Mouse (Mus musculus) liver, embryonic 13.5 days (tissue): ENCODE data around the gene Alox12. TPM values are rescaled to one million over a fixed set of nuclear protein-coding genes. Genes with fewer than 3 reads are reported as not detected.

Experiments
- ATAC-seq: fragments of 200-750 bp; cut with Nextera tagmentation; 2 replicates; pipeline ENCODE4 v1.8.0; 2017; ENCODE audit warnings: low read depth, mild to moderate bottlenecking, moderate number of reproducible peaks, moderate library complexity
- DNase-seq: peaks from one replicate; pipeline ENCODE4 v3.0.0; 2022
- H3K27ac ChIP-seq: fragments of 300-500 bp; sonication (generic); 2 replicates; pipeline ENCODE4 v1.5.1; 2015; ENCODE audit warnings: moderate library complexity, mild to moderate bottlenecking, inconsistent platforms
- H3K27me3 ChIP-seq: fragments of 300-500 bp; sonication (generic); 2 replicates; pipeline ENCODE4 v1.6.1; 2015; ENCODE audit warnings: mild to moderate bottlenecking, inconsistent platforms
- H3K36me3 ChIP-seq: fragments of 300-500 bp; sonication (generic); 2 replicates; pipeline ENCODE4 v1.6.1; 2015; ENCODE audit warnings: mild to moderate bottlenecking, inconsistent platforms
- H3K4me1 ChIP-seq: fragments of 300-500 bp; sonication (generic); replicated peaks from 2 replicates; pipeline ENCODE4 v1.6.1; 2015; ENCODE audit warnings: inconsistent platforms
- H3K4me2 ChIP-seq: fragments of 300-500 bp; sonication (generic); 2 replicates; pipeline ENCODE4 v1.6.1; 2015; ENCODE audit warnings: inconsistent platforms, mild to moderate bottlenecking, moderate library complexity
- H3K4me3 ChIP-seq: fragments of 300-500 bp; sonication (generic); replicated peaks from 2 replicates; pipeline ENCODE4 v1.5.1; 2015; ENCODE audit warnings: mild to moderate bottlenecking, inconsistent platforms
- H3K9ac ChIP-seq: fragments of 300-500 bp; sonication (generic); 2 replicates; pipeline ENCODE4 v1.6.1; 2015; ENCODE audit warnings: mild to moderate bottlenecking, inconsistent platforms
- H3K9me3 ChIP-seq: fragments of 300-500 bp; sonication (generic); replicated peaks from 2 replicates; pipeline ENCODE4 v1.6.1; 2016; ENCODE audit warnings: inconsistent platforms
- WGBS: fragments of 180-500 bp; shearing (Covaris S2); methylation state at CpG from one replicate; pipeline ENCODE4 v1.1.7; 2015; ENCODE audit not compliant: insufficient replicate concordance; 5-methylcytosine and 5-hydroxymethylcytosine counted together
- polyA plus RNA-seq: library from polyadenylated mRNA; unstranded; fragments of >200 nt; fragmentation: Nextera tagmentation; extraction: Ambion mirVana; gene quantifications from 2 replicates; pipeline ENCODE4 v1.2.1, GENCODE M21; 2015

Alox12 gene
- polyA plus RNA-seq, 1 experiment from 2014 or later: 19.5 TPM

DNA sequence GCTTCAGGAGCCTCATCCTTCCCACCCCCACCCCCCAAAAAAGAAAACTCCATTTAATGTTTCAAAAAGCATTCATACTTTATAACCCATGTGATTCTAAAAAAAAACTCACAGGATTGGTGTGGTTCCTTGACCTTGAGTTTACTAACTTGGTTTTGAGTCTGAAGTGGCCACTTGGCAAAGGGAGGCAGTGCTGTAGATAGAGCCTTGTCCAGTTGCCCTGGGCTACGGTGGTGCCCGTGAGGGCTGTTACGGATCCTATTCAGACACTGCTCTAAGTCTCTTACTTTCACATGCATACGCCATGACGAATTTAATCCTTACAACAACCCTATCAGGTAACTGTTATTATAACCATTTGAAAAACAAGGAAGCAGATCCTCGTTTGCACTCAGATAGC is 43.2 kb downstream of the Alox12 start:
- ATAC-seq (no peak), DNase-seq (no peak)
- Histone ChIP-seq H3K27me3 (peaks cover 63% of the 10 kb centered on the region), H3K9me3 (no peaks in the 10 kb centered on the region), H3K4me2 (no peak overlapping the region), H3K36me3 (peaks cover 4% of the 10 kb centered on the region; the same call in 1 of the 2 replicates), H3K9ac (no peak overlapping the region), H3K27ac (no peak overlapping the region), H3K4me1 (peaks cover 19% of the 10 kb centered on the region), H3K4me3 (no peak overlapping the region)
- WGBS: 79% methylated on average over 6 of the region's 6 CpGs

DNA sequence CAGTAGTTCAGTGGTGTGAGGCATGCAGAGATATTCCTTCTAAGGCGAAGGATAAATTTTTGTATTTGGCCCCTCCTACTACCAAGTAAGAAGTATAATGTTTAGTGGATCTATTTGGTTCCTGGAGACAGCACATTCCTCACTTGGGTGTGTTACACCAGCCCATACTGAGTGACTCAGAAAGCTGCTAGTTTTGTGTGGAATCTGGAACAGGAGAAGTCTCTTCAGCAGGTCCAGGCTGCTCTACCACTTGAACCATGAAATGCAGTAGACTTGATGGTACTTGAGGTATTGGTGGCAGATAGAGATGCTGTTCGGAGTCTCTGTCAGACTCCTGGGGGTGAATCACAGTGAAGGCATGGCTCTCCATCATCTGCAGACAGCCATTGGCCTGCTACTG is 44.5 kb downstream of the Alox12 start:
- Histone ChIP-seq H3K27me3 (peaks cover 50% of the 10 kb centered on the region), H3K4me1 (peaks cover 19% of the 10 kb centered on the region), H3K9ac (no peak overlapping the region), H3K27ac (no peak overlapping the region), H3K4me2 (no peak overlapping the region), H3K4me3 (no peak overlapping the region), H3K9me3 (no peaks in the 10 kb centered on the region), H3K36me3 (no peaks in the 10 kb centered on the region)
- WGBS: 78% methylated on average over 2 of the region's 2 CpGs
- no peak for DNase-seq
- ATAC-seq: no peak

DNA sequence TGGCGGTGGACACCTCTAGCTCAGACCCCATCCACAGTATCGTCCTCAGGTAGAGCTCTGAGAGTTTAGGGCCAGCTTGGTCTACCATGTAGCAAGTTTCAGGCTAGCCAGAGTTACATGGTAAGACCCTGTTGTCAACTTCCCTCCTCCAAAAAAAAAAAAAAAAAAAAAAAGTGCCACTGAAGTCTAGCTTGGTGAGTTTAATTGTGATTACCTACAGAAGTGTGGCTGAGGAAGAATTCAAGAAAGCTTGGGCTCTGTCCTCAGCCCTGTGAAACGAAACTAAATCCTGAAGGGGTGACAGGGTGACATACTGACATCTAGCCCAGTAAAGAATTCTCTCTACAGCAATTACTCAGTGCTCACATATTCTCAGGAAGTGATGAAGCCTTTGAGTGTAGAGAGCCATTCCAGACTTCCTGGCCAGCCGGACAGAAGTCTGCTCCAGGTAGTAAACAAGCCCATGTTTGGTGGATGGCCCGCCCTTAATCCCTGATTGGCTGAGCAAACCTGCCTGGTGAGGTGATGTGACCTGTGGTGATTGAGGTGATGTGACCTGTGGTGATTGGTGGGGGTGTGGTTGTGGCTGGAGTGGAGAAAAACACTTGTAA is 46.3 kb downstream of the Alox12 start:
- ATAC-seq (no peak), DNase-seq (no peak)
- H3K9ac ChIP-seq: no peak overlapping the region
- H3K4me2 ChIP-seq: no peak overlapping the region
- no peak overlapping the region for H3K27ac ChIP-seq
- H3K27me3 ChIP-seq: peaks cover 33% of the 10 kb centered on the region
- no peaks in the 10 kb centered on the region for H3K9me3 ChIP-seq
- H3K36me3 ChIP-seq: no peaks in the 10 kb centered on the region
- WGBS: 56% methylated on average over 5 of the region's 5 CpGs
- no peak overlapping the region for H3K4me3 ChIP-seq
- H3K4me1 ChIP-seq: peaks cover 3% of the 10 kb centered on the region

DNA sequence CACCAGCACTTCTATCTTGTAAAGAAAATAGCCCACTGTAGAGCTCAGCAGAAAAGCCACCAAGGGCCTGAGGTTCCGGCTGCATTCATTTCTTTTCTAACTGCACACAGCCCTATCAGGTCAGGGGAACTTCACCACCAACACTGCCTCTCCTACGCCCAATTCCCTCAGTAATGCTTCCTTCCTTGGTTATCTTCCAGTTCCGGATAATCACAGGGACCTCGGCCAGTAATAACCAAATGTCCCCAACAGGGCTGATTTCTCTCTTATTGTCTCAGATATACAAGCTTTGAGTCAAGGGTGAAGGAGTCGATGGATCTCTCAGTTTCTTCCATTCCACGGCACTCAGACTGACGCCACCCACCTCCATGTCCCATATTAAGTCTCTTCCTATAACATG is 47.9 kb downstream of the Alox12 start:
- H3K27ac ChIP-seq: no peak overlapping the region
- H3K4me1 ChIP-seq: no peaks in the 10 kb centered on the region
- DNase-seq (no peak), ATAC-seq (no peak)
- 57% methylated on average over 7 of the region's 7 CpGs for WGBS
- no peaks in the 10 kb centered on the region for H3K9me3 ChIP-seq
- H3K4me2 ChIP-seq: no peak overlapping the region
- no peak overlapping the region for H3K9ac ChIP-seq
- no peaks in the 10 kb centered on the region for H3K36me3 ChIP-seq
- H3K4me3 ChIP-seq: no peak overlapping the region
- H3K27me3 ChIP-seq: peaks cover 17% of the 10 kb centered on the region

DNA sequence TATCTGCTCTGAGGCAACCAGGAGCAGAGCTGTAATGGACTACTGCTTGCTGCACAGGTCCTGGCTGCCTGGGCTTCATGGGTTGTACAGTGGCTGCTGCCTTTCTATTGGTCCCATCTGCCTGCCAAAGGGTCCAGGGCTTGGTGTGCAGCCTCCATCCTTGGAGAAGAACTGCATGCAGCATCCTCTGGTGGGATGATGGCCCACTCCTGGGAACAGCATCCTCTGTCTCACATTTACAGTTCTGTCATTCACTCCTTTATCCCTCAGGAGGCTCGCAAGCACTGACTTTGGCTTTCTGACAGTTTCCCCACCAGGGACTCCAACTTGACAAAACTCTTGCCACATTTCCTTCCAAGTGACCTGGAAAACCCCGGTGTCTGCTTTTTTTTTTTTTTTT is 48.4 kb downstream of the Alox12 start:
- no peak for ATAC-seq
- no peaks in the 10 kb centered on the region for H3K9me3 ChIP-seq
- H3K27me3 ChIP-seq: peaks cover 12% of the 10 kb centered on the region; the same call in 1 of the 2 replicates
- no peak overlapping the region for H3K4me3 ChIP-seq
- no peak overlapping the region for H3K4me2 ChIP-seq
- H3K27ac ChIP-seq: no peak overlapping the region
- H3K9ac ChIP-seq: no peak overlapping the region
- WGBS: 52% methylated on average over 2 of the region's 2 CpGs
- H3K4me1 ChIP-seq: no peaks in the 10 kb centered on the region
- no peaks in the 10 kb centered on the region for H3K36me3 ChIP-seq
- DNase-seq: no peak

DNA sequence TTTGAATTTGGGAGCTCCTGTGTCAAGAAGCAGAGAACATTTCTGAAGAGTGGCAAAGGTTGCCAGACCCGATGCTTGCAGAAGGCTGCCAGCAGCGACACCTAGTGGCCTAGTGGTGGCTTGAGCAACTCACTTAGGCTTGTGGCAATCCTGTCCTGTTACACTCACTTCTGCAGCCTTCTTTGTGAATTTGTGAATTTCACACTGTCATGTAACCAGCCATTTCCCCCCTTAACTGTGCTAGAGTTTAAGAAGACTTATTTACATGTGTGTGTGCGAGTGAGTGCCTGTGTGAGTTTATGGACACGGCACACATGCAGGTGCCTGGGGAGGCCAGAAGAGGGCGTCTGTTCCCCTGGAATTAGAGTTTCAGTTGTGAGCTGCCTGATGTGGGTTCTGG is 53.5 kb downstream of the Alox12 start:
- H3K9ac ChIP-seq: no peak overlapping the region
- ATAC-seq: no peak
- WGBS: 37% methylated on average over 5 of the region's 5 CpGs

DNA sequence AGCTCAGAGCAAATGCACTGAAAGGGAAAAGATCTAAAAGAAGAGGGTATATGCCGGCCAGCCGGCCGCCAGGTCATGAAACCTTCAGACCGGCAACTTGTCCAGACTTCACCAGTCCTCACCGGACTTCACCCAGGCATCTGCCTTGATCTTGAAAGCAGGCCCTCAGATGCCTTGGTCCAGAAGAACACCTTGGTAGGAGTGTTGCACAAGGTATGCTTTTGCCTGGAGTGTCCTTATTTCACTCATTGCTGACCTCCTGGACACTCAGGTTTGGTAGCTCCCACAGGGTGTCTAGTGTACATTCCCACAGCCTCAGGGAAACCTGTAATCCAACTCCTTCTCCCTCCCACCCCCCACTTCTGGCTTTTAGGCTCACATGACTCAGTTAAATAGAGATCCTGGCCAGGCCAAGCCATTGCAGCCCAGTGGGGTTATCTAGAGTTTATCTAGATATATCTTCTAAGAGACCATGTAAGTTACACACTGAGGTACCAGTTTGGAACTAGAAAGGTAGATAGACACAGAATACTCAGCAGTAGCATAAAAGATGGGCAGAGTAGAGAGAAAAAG is 55.0 kb downstream of the Alox12 start:
- no peak overlapping the region for H3K4me3 ChIP-seq
- H3K9me3 ChIP-seq: no peaks in the 10 kb centered on the region
- ATAC-seq (no peak), DNase-seq (no peak)
- no peak overlapping the region for H3K27ac ChIP-seq
- no peak overlapping the region for H3K4me2 ChIP-seq
- no peaks in the 10 kb centered on the region for H3K4me1 ChIP-seq
- peaks cover 8% of the 10 kb centered on the region; the same call in 1 of the 2 replicates for H3K27me3 ChIP-seq
- H3K9ac ChIP-seq: no peak overlapping the region
- H3K36me3 ChIP-seq: no peaks in the 10 kb centered on the region
- WGBS: 71% methylated on average over 5 of the region's 5 CpGs

More for the DNA sequence above, 53.5 kb downstream of the Alox12 start:
- Histone ChIP-seq H3K4me1 (no peaks in the 10 kb centered on the region), H3K4me3 (no peak overlapping the region), H3K4me2 (no peak overlapping the region), H3K27me3 (peaks cover 8% of the 10 kb centered on the region; the same call in 1 of the 2 replicates), H3K36me3 (no peaks in the 10 kb centered on the region), H3K27ac (no peak overlapping the region), H3K9me3 (no peaks in the 10 kb centered on the region)
- peak; percentile 69 for DNase-seq

DNA sequence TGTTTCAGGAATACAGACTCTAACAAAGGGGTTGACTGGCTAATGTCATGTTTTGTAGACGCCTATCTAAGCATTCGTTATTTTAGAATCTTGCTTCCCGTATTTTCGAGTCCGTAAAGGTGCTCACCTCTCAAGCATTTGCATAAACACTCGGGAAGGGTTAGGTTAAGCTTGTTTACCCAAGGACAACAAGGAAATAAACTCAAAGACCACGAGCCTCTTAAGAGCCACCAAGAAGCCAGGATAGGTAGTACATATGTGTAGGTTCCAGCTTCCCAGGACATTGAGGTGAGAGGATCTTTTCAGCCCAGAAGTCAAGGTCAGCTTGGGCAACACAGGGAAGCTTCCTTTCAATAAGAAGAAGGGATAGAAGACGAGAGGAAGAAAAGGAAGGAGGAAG is 56.0 kb downstream of the Alox12 start:
- Histone ChIP-seq H3K36me3 (no peaks in the 10 kb centered on the region), H3K9ac (no peak overlapping the region), H3K9me3 (no peaks in the 10 kb centered on the region), H3K27me3 (peaks cover 8% of the 10 kb centered on the region; the same call in 1 of the 2 replicates), H3K4me1 (no peaks in the 10 kb centered on the region), H3K4me3 (no peak overlapping the region), H3K27ac (no peak overlapping the region), H3K4me2 (no peak overlapping the region)
- WGBS: 67% methylated on average over 8 of the region's 8 CpGs
- DNase-seq: no peak
- no peak for ATAC-seq

DNA sequence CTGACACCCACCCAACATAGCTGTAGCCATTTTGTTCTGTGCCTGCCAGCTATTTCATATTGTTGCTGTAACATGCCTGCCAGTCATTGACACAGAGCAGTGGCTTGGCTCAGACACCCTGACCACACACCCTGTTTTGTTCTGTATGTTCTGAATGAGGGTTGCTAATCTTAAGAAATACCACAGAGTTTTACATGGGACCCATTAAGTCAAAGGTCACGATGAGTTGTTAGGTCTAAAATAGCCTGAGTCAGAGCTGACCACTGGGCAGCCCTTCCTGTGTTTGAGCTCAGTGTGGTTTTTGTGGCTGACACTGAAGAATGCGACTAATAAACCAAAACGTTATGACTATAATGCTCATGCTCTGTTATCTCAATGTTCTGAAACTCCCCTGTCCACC is 56.8 kb downstream of the Alox12 start:
- H3K9me3 ChIP-seq: no peaks in the 10 kb centered on the region
- H3K27ac ChIP-seq: no peak overlapping the region
- H3K4me3 ChIP-seq: no peak overlapping the region
- H3K4me1 ChIP-seq: no peaks in the 10 kb centered on the region
- H3K36me3 ChIP-seq: no peaks in the 10 kb centered on the region
- no peak overlapping the region for H3K4me2 ChIP-seq
- H3K9ac ChIP-seq: no peak overlapping the region
- ATAC-seq (no peak), DNase-seq (no peak)
- H3K27me3 ChIP-seq: peaks cover 8% of the 10 kb centered on the region; the same call in 1 of the 2 replicates
- WGBS: 32% methylated on average over 3 of the region's 3 CpGs

DNA sequence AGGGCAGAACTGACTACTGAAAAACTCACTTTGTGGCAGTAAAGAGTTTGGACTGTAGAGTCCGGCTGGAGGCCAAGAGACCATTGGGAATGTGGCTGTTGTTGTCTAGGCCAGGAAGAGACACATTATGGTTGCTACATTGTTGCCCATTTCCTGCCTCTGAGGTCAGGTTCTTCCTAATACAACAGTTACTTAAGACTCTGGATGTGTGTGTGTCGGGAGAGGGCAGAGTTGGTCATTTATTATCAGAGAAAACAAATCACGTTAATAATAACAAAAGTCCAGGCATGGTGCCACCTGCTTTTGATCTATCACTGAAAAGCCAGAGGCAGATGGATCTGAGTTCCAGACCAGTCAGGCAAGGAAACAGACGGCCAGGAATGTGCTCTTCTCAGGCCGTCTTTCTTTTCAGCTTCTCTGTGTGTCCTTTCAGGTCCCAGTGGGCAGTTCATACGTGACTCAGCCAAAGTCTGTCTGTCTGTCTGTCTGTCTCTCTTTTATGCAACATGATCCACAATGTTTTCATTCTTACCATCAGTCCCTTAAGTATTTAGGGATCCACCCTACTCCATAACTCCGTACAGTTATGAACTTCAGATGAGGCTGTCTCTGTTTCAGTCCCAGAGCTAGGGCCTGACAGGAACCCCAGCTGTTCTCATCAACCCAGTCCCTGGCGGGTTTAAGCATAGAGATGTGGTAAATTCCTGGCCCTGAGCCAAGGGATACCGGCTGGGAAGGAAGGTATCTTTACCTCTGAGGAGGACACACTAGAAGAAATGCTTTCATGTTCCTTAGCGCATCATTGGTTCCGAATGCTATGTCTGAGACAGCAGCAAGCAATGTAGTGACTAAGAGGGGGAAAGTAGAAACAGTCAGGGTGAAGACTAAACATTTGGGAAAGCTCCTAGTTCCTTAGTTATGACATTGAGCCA is 61.5 kb downstream of the Alox12 start:
- H3K4me3 ChIP-seq: no peak overlapping the region
- ATAC-seq (no peak), DNase-seq (no peak)
- WGBS: 57% methylated on average over 11 of the region's 11 CpGs
- no peak overlapping the region for H3K9ac ChIP-seq
- H3K27ac ChIP-seq: no peak overlapping the region
- no peaks in the 10 kb centered on the region for H3K27me3 ChIP-seq
- no peaks in the 10 kb centered on the region for H3K9me3 ChIP-seq
- no peak overlapping the region for H3K4me2 ChIP-seq
- H3K36me3 ChIP-seq: no peaks in the 10 kb centered on the region
- H3K4me1 ChIP-seq: no peaks in the 10 kb centered on the region

DNA sequence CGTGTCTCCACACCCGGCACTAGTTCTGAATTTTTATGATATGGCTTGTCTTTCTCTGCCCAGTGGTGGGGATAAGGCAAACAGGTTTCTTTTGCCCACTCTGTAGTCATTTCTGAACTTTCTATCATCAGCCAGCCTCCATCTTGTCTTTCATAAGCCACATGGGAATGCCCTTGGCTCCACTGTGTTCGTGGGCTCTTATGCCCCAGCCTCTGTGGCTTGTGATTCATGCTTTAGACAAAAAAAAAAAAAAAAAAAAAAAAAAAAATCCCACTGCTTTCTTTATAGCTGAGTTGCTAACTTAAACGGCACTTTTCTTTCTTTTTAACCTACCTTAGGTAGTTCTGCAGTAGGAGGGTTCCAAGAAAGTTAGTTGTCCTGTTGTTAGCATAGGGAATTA is 63.0 kb downstream of the Alox12 start:
- no peak overlapping the region for H3K27ac ChIP-seq
- no peak overlapping the region for H3K9ac ChIP-seq
- H3K4me2 ChIP-seq: no peak overlapping the region
- H3K4me1 ChIP-seq: no peaks in the 10 kb centered on the region
- no peaks in the 10 kb centered on the region for H3K36me3 ChIP-seq
- no peak overlapping the region for H3K4me3 ChIP-seq
- H3K9me3 ChIP-seq: no peaks in the 10 kb centered on the region
- H3K27me3 ChIP-seq: no peaks in the 10 kb centered on the region
- no peak for ATAC-seq
- no peak for DNase-seq
- 61% methylated on average over 4 of the region's 4 CpGs for WGBS
